Mouse (Mus musculus) left cerebral cortex, postnatal 10 days (tissue): ENCODE measurements around the gene Zfp786. TPM values are rescaled to one million over a fixed set of nuclear protein-coding genes. Genes with fewer than 3 reads are reported as not detected.
"Not testable (repeated sequence)": the region's sequence is repeated elsewhere in the genome, so short reads cannot be mapped to it uniquely, and the experiment has no call there.

Experiments
- DNase-seq, 2 experiments: peaks; one replicate each; pipeline ENCODE4 v3.0.0; 2021 to 2022; ENCODE audit warnings: low spot score in 2 of 2, mixed read lengths in 1 of 2; ENCODE audit errors: extremely low spot score in 1 of 2
- intact Hi-C: fragments of 180-260 bp; cut with DNase I; formaldehyde crosslinking; loops from one replicate; pipeline ENCODE4 v1.15.1; 2025
- microRNA-seq: library from miRNA; unstranded; fragments of <30 nt; microRNA quantifications from one replicate; pipeline ENCODE4 v1.2.0, GENCODE M21; 2022
- total RNA-seq, 2 experiments: library from RNA; stranded (reverse); gene quantifications; 2 replicates each; pipeline ENCODE4 v1.2.3; 2021

Gene Zfp786
- total RNA-seq, 2 experiments from 2014 or later = 6.1 to 6.6 TPM

- no peak for DNase-seq
- intact Hi-C loops = no loop called here
Measured at GRCm38 (mm10) chr6:47792533-47792932, 38.1 kb downstream of the Zfp786 start.

- intact Hi-C loops = no loop called here
- peak in 1 of 2 experiments; percentile 35 for DNase-seq
Measured at GRCm38 (mm10) chr6:47790745-47791144, 39.9 kb downstream of the Zfp786 start.

GRCm38 (mm10) chr6:47788821-47789220 lies 41.8 kb downstream of the Zfp786 start:
- intact Hi-C loops = no loop called here
- DNase-seq = no peak

- intact Hi-C loops = no loop called here
- peak; percentile 86 to 87 for DNase-seq
Measured at GRCm38 (mm10) chr6:47787941-47788736, 42.5 kb downstream of the Zfp786 start.

GRCm38 (mm10) chr6:47784707-47785412 lies 45.8 kb downstream of the Zfp786 start:
- no peak for DNase-seq
- intact Hi-C loops = no loop called here

- DNase-seq = peak in 1 of 2 experiments; percentile 71
- intact Hi-C loops = no loop called here
Measured at GRCm38 (mm10) chr6:47781091-47781968, 49.3 kb downstream of the Zfp786 start.

GRCm38 (mm10) chr6:47780576-47781013 lies 50.1 kb downstream of the Zfp786 start:
- intact Hi-C loops = no loop called here
- DNase-seq = no peak

GRCm38 (mm10) chr6:47771760-47772159 lies 58.9 kb downstream of the Zfp786 start:
- intact Hi-C loops, DNase-seq: not testable (repeated sequence)

GRCm38 (mm10) chr6:47771113-47771512 lies 59.6 kb downstream of the Zfp786 start:
- intact Hi-C loops, DNase-seq: not testable (repeated sequence)

GRCm38 (mm10) chr6:47769861-47770260 lies 60.8 kb downstream of the Zfp786 start:
- intact Hi-C loops, DNase-seq: not testable (repeated sequence)

Small RNAs within 50 kb of the gene (microRNA-seq; reads per million reads assigned to microRNA genes)
- not detected for gene Mir704

Other genes with a start within 250 kb of the Zfp786 start
- 10 to 100 TPM; 18.8 to 19.7 TPM for gene Ezh2, start 235.5 kb downstream of the Zfp786 start, total RNA-seq
- 10 to 100 TPM; 39.7 to 44.2 TPM for gene Pdia4, start 17.4 kb downstream of the Zfp786 start, total RNA-seq
- 10 to 100 TPM; 18.9 to 21.0 TPM for gene Zfp398, start 4.8 kb upstream of the Zfp786 start, total RNA-seq
- gene Zfp282, start 46.3 kb upstream of the Zfp786 start, total RNA-seq = 10 to 100 TPM; 26.6 to 28.1 TPM
- 10 to 100 TPM; 14.8 to 16.7 TPM for gene Zfp212, start 89.6 kb upstream of the Zfp786 start, total RNA-seq
- 10 to 100 TPM; 23.8 to 24.8 TPM for gene Zfp956, start 122.5 kb upstream of the Zfp786 start, total RNA-seq
- 10 to 100 TPM; 36.3 to 42.1 TPM for gene Zfp777, start 218.0 kb upstream of the Zfp786 start, total RNA-seq